Mouse (Mus musculus): ENCODE results near the gene Pxn. TPM values are rescaled to one million over a fixed set of nuclear protein-coding genes. Genes with fewer than 3 reads are reported as not detected.
A peak's percentile ranks its signal among the peaks of the same experiment; 100 is the strongest.

The Pxn gene
- polyA plus RNA-seq, 1 experiment from 2014 or later: 44.2 TPM

DNA sequence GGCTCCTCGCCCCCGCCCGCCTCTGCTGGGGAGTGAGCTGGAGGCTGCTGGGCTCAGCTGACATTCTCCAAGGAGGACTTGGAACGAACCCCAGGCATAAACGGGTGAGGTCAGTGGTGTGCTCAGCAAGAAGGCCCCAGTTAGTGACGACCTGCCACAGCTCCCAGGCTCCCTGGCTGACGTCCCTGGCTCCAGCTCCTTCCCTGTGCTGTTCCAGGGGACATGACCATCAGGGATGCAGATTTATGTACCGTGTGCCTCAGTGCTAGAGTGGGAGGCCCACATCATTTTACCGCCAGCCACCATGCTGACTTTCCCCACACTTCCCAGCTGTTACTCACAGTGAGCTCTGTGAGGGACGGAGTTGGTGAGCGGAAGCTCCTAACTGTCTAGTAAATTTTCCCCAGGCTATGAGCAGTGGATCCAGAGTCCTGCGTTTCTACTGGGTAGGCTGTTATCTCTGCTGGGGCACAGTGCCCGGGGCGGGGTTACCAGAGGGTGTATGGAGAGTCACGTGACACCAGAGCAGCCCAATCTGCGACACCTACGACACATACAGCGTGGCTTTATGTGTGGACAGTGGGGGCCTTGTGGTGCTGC is 25.3 kb downstream of the Pxn start:
- WGBS: 37% methylated on average over 18 of the region's 18 CpGs
- Histone ChIP-seq H3K4me1 (peaks cover 77% of the 10 kb centered on the region), H3K27me3 (no peaks in the 10 kb centered on the region), H3K9me3 (no peaks in the 10 kb centered on the region), H3K27ac (peak overlapping the region; percentile 58), H3K36me3 (0 out of 2 replicates have a peak, but pooled peaks cover 3% of the 10 kb centered on the region), H3K4me3 (no peak overlapping the region), H3K4me2 (peak overlapping the region; percentile 20), H3K9ac (peak overlapping the region; percentile 55)
- no peak for ATAC-seq (ENCODE audit: insufficient number of reproducible peaks, insufficient read depth, low FRiP score, low TSS enrichment, low read depth)

DNA sequence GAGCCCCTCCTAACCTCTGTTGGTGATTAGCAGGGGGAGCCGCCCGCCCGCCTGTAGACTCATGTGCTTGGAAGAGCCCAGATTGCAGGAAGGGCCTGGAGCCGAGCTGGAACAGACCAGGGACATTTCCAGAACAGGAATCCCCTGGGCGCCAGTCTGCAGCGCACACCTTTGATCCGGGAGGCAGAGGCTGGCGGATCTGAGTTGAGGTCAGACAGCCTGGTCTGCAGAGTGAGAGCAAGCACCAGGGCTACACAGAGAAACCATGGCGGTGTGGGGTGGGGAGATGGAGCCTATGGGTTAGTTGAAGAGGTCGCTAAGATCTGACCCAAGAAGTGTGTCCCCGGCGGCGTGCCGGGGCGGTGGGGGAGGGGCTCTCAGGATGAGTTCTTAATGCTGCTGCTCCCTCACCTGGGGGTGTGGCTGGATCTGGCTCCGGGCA is 27.8 kb downstream of the Pxn start:
- Histone ChIP-seq H3K4me2 (peak overlapping the region; percentile 33), H3K27me3 (no peaks in the 10 kb centered on the region), H3K36me3 (no peaks in the 10 kb centered on the region), H3K4me1 (peaks cover 85% of the 10 kb centered on the region), H3K9me3 (no peaks in the 10 kb centered on the region), H3K27ac (peak overlapping the region; percentile 57), H3K4me3 (no peak overlapping the region), H3K9ac (peak overlapping the region; percentile 55)
- WGBS: 8% methylated on average over 16 of the region's 16 CpGs
- no peak for ATAC-seq (ENCODE audit: insufficient number of reproducible peaks, insufficient read depth, low FRiP score, low TSS enrichment, low read depth)

DNA sequence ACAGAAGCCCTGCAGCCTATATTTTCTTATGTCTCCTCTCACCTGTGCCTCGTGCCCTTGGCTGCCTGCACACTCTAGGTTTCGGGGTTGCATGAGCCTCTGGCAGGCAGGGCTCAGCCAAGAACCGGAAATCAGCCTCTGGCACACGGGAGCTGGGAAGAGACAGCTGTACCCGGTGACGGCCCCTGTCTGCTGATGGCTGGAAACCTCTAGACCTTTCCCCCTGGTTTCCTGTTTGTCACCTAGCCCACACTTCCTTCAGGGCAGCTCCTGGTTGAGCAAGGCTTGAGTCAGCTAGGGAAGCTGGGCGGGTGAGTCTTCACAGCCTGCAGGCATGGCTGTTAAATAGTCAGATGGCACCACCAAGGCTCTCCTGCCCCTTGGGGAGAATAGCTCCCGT is 28.4 kb downstream of the Pxn start:
- no peak for ATAC-seq (ENCODE audit: insufficient number of reproducible peaks, insufficient read depth, low FRiP score, low TSS enrichment, low read depth)
- Histone ChIP-seq H3K4me3 (no peak overlapping the region), H3K36me3 (no peaks in the 10 kb centered on the region), H3K4me2 (peak overlapping the region; percentile 33; the same call in 1 of the 2 replicates), H3K9ac (no peak overlapping the region; the same call in 1 of the 2 replicates), H3K27me3 (no peaks in the 10 kb centered on the region), H3K4me1 (peaks cover 80% of the 10 kb centered on the region), H3K9me3 (no peaks in the 10 kb centered on the region), H3K27ac (peak overlapping the region; percentile 57)
- WGBS: 16% methylated on average over 8 of the region's 8 CpGs

DNA sequence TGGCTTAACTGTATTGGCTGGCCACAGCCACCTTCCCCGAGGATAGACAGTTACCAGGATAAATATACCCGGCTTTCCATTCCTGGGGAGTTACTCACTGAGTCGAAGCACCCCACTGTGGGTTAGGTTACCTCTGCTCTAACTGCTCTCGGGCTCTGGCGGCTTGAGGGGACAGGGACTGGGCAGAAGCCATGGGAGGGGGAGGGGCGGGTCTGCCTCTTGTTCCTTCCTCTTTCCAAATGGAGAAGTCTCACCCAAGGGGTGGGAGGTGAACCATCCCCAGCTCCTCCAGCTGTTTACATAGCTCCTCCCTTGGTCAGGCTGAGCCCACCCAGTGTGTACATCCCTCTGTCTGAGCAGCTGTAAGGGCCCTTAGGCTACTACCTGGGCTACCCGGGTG is 29.2 kb downstream of the Pxn start:
- H3K9me3 ChIP-seq: no peaks in the 10 kb centered on the region
- no peak overlapping the region for H3K9ac ChIP-seq
- H3K27me3 ChIP-seq: no peaks in the 10 kb centered on the region
- ATAC-seq (ENCODE audit: insufficient number of reproducible peaks, insufficient read depth, low FRiP score, low TSS enrichment, low read depth): no peak
- peaks cover 73% of the 10 kb centered on the region for H3K4me1 ChIP-seq
- no peaks in the 10 kb centered on the region for H3K36me3 ChIP-seq
- no peak overlapping the region for H3K4me3 ChIP-seq
- H3K27ac ChIP-seq: 0 out of 2 replicates have a peak overlapping the region, but pooled peaks have one; percentile 57
- 28% methylated on average over 7 of the region's 7 CpGs for WGBS
- H3K4me2 ChIP-seq: no peak overlapping the region

DNA sequence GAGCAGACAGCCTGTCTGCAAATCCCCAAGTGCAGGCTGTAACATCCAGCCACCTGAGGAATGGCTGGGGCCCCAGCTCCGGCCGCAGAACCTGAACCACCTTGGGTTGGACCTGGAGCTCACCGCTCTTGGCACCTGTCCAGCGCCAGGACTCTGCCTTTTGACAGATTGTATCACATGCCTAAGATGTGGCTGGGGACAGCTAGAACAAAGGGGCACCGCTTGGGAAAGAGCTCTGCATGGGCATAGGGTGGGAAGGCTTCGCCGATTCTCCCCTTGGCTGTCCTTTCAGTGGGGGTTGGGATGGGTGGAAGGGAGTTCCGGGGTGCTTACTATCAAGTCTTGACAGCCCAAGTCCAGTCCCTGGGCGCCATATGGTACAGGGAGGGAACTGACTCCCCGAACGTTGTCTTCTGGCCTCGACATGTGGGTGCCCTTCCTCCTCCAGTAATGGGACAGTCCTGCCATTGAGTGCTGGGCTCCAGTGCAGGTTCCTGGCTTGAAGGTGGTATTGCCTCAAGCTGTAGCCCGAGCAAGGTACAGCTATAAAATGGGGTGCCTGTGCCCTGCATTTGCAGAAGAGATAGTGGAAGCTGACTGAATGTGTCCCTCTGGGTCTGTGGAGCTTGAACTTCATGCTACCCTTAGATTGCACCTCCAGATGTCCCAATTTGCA is 31.7 kb downstream of the Pxn start:
- H3K4me1 ChIP-seq: peaks cover 60% of the 10 kb centered on the region
- WGBS: 62% methylated on average over 13 of the region's 13 CpGs
- no peaks in the 10 kb centered on the region for H3K9me3 ChIP-seq
- no peak overlapping the region for H3K9ac ChIP-seq
- H3K27me3 ChIP-seq: no peaks in the 10 kb centered on the region
- peak overlapping the region; percentile 36 for H3K4me2 ChIP-seq
- ATAC-seq (ENCODE audit: insufficient number of reproducible peaks, insufficient read depth, low FRiP score, low TSS enrichment, low read depth): peak; percentile 18
- H3K4me3 ChIP-seq: no peak overlapping the region
- H3K27ac ChIP-seq: peak overlapping the region; percentile 62; the same call in 1 of the 2 replicates
- no peaks in the 10 kb centered on the region for H3K36me3 ChIP-seq

DNA sequence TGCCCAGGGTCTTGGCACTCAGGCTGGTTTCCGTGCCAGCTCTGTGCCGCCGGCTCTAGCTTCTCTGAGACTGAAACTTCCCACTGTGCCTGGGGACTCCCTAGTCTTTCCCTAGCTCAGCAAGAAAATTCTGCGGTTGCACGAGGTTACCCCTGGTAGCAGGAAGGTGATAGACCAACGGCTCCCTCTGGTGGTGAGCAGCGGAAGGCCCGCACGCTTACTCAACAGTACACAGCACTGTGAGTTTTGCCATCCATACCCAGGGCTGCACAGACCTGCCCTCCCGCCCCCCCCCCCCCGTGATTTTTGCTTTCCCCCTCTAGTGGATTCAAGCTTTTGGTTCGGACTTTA is 32.2 kb downstream of the Pxn start:
- Histone ChIP-seq H3K27ac (peak overlapping the region; percentile 62; the same call in 1 of the 2 replicates), H3K4me3 (no peak overlapping the region), H3K4me2 (peak overlapping the region; percentile 36)

DNA sequence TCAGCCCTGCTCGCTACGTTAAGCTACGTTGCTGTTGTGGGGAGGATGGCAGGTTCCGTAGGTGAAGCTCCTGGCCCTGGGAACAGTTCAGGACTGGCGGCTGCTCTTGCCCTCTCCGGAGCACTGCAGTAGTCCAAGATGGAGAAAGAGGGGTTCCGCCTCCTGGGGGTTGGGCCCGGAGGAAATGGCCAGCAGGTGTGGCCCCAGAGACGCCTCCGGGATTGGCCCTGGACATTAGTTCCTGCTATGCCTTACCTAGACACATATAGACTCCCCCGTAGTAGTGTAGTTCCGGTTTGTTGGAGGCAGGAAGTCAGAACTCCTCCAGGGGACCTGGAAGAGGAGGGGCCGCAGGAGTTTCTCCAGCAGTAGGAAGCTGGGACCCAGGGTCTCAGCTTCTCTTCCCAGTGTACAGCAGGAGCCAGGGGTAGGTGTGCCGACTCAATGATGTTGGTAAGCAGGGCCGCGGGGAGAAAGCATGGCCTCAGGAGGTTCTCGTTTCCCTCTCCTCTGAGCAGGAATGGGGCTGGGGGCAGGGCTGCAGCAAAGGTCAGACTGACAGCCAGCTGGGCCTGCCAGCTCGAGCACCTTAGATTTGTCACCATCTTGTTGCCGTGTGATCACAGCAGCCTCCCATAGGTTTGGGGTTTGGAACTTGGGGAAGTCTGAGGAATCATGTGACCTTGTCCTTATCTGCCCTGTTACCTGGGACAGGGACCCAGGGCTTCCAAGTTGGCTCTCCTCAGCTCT is 36.3 kb downstream of the Pxn start:
- Histone ChIP-seq H3K9me3 (no peaks in the 10 kb centered on the region), H3K9ac (peak overlapping the region; percentile 57), H3K27me3 (no peaks in the 10 kb centered on the region), H3K27ac (peak overlapping the region; percentile 71), H3K4me3 (no peak overlapping the region), H3K4me1 (peaks cover 67% of the 10 kb centered on the region), H3K4me2 (peak overlapping the region; percentile 38), H3K36me3 (peaks cover 36% of the 10 kb centered on the region)
- ATAC-seq (ENCODE audit: insufficient number of reproducible peaks, insufficient read depth, low FRiP score, low TSS enrichment, low read depth): no peak
- whole genome bisulfite sequencing: 48% methylated on average over 19 of the region's 19 CpGs

More for the DNA sequence above, 32.2 kb downstream of the Pxn start:
- H3K4me1 ChIP-seq: peaks cover 60% of the 10 kb centered on the region
- H3K27me3 ChIP-seq: no peaks in the 10 kb centered on the region
- WGBS: under 1% methylated on average over 12 of the region's 12 CpGs
- H3K9me3 ChIP-seq: no peaks in the 10 kb centered on the region
- peak; percentile 76 for ATAC-seq (ENCODE audit: insufficient number of reproducible peaks, insufficient read depth, low FRiP score, low TSS enrichment, low read depth)
- no peak overlapping the region for H3K9ac ChIP-seq
- no peaks in the 10 kb centered on the region for H3K36me3 ChIP-seq

DNA sequence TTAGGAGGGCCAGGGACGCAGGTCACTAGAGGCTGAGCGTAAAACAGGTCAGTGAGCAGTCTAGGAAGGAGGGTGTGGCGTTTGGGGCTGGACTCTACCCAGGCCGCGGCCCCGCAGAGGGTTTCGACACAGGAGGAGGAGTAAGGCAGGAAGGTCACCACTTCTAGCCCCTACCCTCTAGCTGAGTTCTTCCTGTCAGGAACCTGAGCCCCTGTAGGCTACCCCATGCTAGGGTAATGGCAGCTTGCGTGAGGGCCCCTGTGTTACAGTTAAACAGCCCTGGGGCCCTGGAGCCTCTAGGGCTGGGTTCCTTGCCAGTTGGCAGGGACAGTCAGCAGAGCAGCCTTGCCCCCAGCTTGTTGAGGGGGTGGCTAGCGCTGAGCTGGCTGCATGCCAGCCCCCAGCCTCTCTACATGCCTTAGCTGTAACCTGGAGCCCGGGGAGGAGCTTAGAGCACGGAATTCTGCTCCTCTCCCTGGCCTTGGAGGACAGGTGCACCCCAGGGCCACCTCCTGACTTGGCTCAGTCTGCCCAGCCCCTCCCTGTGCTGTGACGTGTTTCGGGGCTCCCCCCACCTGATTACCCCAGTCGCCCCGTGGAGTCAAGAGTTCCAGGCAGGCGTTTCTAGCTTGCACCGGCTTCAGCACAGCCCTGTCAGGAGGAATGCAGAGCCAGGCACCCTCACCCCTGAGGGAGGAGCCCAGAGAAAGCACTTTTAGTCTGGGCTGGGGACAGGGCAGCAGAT is 37.2 kb downstream of the Pxn start:
- Histone ChIP-seq H3K27me3 (no peaks in the 10 kb centered on the region), H3K27ac (peak overlapping the region; percentile 71), H3K4me2 (peak overlapping the region; percentile 38), H3K4me1 (peaks cover 58% of the 10 kb centered on the region), H3K9ac (peak overlapping the region; percentile 57), H3K4me3 (no peak overlapping the region), H3K9me3 (no peaks in the 10 kb centered on the region), H3K36me3 (peaks cover 44% of the 10 kb centered on the region)
- WGBS: 38% methylated on average over 17 of the region's 17 CpGs
- ATAC-seq (ENCODE audit: insufficient number of reproducible peaks, insufficient read depth, low FRiP score, low TSS enrichment, low read depth): peak; percentile 21

DNA sequence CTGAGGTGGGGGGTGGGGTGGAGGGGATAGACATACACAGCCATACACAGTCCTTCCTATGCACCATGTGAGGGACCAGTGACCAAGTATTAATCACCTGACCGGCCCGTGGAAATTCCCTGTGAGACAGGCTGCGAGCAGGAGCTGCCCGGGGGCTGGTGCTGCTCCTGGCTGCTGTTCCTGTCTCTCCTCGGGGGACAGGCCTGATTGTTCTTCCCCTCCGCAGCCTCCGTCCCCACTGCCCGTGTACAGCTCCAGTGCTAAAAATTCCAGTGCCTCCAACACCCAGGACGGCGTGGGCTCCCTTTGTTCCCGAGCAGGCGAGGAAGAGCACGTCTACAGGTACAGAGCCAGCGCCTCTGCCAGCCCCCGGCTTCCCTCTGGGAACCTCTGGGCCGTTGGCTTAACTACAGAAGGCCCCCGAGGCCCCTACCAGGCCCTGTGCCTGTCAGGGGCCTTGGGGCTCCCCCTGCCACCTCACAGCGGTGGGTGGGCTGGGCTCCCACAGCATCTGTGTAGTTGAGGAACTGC is 38.2 kb downstream of the Pxn start:
- Histone ChIP-seq H3K27me3 (no peaks in the 10 kb centered on the region), H3K27ac (no peak overlapping the region; the same call in 1 of the 2 replicates), H3K9ac (peak overlapping the region; percentile 11; the same call in 1 of the 2 replicates), H3K4me1 (peaks cover 52% of the 10 kb centered on the region), H3K4me2 (no peak overlapping the region), H3K4me3 (no peak overlapping the region), H3K9me3 (no peaks in the 10 kb centered on the region), H3K36me3 (peaks cover 55% of the 10 kb centered on the region)
- 54% methylated on average over 18 of the region's 18 CpGs for WGBS
- ATAC-seq (ENCODE audit: insufficient number of reproducible peaks, insufficient read depth, low FRiP score, low TSS enrichment, low read depth): no peak

DNA sequence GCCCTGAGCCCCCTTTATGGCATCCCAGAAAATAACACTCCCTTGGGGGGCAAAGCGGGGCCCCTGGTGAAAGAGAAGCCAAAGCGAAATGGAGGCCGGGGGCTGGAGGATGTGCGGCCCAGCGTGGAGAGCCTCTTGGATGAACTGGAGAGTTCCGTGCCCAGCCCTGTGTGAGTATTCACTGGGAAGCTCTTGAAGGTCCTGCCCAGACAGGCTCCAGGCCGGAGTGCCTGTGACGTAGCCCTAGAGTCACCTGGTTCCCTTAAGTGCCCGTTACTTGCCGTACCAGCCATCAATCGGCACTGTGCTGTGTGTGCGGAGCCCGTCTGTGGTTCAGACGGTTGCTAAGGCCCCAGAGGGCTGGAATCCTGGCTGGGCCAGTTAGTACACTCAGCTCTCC is 39.2 kb downstream of the Pxn start:
- 75% methylated on average over 14 of the region's 14 CpGs for WGBS
- Histone ChIP-seq H3K4me1 (peaks cover 52% of the 10 kb centered on the region), H3K36me3 (peaks cover 64% of the 10 kb centered on the region), H3K27me3 (no peaks in the 10 kb centered on the region), H3K4me3 (no peak overlapping the region), H3K27ac (no peak overlapping the region), H3K9me3 (no peaks in the 10 kb centered on the region), H3K4me2 (no peak overlapping the region), H3K9ac (0 out of 2 replicates have a peak overlapping the region, but pooled peaks have one; percentile 32)
- no peak for ATAC-seq (ENCODE audit: insufficient number of reproducible peaks, insufficient read depth, low FRiP score, low TSS enrichment, low read depth)

DNA sequence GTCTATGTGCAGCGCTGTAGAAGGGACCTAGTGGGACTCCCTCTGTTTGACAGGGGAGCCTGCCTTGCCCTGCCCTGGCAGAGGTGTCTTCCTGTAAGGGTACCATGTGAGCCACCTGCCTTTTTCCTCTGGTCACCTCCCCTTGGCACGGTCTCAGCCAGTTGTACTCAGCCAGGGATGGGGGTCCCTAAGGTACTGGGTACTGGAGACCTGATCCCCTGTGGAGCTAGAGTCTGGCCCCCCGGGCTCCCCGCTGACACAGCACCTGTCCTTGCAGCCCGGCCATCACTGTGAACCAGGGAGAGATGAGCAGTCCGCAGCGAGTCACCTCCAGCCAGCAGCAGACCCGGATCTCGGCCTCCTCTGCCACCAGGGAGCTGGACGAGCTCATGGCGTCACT is 40.1 kb downstream of the Pxn start:
- Histone ChIP-seq H3K9me3 (no peaks in the 10 kb centered on the region), H3K27me3 (no peaks in the 10 kb centered on the region), H3K4me3 (no peak overlapping the region), H3K9ac (no peak overlapping the region; the same call in 1 of the 2 replicates), H3K27ac (no peak overlapping the region), H3K4me1 (peaks cover 52% of the 10 kb centered on the region), H3K4me2 (no peak overlapping the region), H3K36me3 (peaks cover 70% of the 10 kb centered on the region)
- ATAC-seq (ENCODE audit: insufficient number of reproducible peaks, insufficient read depth, low FRiP score, low TSS enrichment, low read depth): no peak
- 59% methylated on average over 11 of the region's 11 CpGs for WGBS

All from embryonic facial prominence, embryonic 13.5 days (tissue).